Mouse (Mus musculus): ENCODE results near the gene Eml4.
A peak's percentile ranks its signal among the peaks of the same experiment; 100 is the strongest.

The Eml4 gene

GRCm38 (mm10) chr17:83513655-83514212 is 163.0 kb downstream of the Eml4 start:
- peak; percentile 5 for DNase-seq

DNA sequence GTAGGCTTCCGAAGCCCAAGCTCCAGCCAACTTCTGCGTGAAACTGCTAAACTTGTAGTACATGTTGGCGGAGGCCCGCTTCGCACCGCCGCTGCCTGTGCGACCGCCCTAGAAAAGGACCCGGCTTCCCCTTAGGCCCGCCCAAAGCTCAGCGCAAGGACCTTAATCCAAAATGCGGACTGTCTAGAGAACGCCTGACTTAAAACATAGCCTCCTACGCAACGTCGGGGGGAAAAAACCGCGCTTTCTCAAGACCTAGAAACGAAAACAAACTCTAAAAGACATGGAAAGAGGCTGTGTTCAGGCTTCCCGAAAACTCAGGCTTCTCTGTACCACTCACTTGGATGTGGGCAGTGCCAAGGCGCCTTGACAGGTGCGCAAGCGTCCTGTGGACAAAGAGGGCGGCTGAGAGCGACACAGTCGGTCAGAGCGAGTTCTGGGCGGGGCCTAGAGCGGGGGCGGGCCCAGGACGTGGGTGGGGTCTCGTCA is 163.5 kb downstream of the Eml4 start:
- peak; percentile 93 for DNase-seq

DNA sequence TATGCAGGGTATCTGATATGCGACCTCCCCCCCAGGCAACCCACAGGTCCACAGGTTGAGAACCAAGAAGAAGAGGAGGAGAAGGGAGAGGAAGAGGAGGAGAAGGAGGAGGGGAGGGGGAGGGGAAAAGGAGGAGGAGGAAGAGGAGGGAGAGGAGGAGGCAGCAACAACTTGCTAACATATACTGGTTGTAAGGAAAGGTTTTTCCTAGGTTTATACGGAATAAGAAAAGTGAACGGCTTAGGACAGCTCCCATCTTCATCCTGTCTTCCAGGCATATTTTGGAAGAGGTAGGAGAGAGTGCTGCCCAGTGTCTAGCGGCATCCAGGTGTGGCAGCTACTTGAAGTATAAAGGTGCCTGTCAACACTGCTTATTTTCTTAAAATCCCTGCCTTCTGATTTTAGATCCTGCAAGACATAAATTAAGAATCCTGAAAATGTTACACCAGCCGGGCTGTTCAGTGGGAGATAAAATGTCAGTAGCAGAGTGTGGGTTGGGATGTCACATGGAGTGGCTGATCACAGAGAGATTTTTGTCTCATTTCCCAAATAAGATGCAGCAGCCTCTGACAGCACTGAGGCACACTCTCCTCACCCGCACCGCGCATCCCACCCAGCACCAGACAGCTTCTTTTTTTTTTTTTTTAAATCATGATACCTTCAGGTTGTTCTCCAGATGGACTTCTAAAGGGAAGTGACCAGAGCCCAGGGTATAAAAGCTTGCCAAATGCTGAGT is 166.7 kb downstream of the Eml4 start, which contains the start of gene Cox7a2l:
Gene Cox7a2l (minus strand): TSS at position 51 of the 736 bp plus-strand sequence.
- DNase-seq, result no peak

- no peak for DNase-seq
Measured at GRCm38 (mm10) chr17:83521881-83522280, 171.2 kb downstream of the Eml4 start.

GRCm38 (mm10) chr17:83522590-83523379 is 172.1 kb downstream of the Eml4 start:
- peak; percentile 26 for DNase-seq

DNA sequence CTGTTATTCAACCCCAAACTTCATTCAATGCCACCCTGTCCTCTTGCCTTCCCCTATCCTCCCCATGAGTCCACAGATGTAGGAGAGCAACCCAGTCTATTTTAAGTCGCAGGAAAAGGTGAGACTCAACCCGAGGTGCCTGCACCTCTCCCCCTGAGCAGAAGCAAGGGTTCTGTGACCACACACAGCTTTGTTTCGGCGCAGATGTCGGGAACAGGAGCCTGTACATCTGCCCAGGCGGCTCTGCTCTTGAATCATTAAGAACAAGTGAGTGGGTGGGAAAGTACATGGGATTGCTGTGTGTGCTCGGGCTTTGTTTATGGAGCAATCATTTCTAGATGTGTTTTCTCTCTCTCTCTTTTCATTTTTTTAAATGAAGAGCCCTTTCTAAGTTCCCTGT is 174.0 kb downstream of the Eml4 start:
- no peak for DNase-seq

DNA sequence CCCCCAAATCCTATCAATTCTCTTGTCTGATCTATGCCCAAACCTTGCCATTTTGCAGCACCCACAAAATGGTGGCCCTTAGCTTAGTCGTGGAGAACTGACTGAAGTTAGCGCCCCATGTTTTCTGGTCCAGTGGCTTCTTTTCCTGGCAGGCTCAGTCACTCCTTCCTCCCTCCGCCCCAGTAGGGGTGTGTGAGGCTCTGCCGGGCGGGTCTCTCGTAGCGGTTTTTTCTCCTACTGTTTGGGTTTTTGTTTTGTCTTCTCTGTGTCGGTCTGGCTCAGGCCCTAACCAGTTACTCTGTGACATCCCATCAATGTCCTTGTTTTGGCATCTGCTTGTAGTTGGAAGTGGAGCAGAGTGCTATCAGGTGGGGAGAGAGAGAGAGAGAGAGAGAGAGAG is 174.9 kb downstream of the Eml4 start:
- DNase-seq, result peak; percentile 14

GRCm38 (mm10) chr17:83526091-83526561 is 175.4 kb downstream of the Eml4 start:
- DNase-seq, result peak; percentile 11

DNA sequence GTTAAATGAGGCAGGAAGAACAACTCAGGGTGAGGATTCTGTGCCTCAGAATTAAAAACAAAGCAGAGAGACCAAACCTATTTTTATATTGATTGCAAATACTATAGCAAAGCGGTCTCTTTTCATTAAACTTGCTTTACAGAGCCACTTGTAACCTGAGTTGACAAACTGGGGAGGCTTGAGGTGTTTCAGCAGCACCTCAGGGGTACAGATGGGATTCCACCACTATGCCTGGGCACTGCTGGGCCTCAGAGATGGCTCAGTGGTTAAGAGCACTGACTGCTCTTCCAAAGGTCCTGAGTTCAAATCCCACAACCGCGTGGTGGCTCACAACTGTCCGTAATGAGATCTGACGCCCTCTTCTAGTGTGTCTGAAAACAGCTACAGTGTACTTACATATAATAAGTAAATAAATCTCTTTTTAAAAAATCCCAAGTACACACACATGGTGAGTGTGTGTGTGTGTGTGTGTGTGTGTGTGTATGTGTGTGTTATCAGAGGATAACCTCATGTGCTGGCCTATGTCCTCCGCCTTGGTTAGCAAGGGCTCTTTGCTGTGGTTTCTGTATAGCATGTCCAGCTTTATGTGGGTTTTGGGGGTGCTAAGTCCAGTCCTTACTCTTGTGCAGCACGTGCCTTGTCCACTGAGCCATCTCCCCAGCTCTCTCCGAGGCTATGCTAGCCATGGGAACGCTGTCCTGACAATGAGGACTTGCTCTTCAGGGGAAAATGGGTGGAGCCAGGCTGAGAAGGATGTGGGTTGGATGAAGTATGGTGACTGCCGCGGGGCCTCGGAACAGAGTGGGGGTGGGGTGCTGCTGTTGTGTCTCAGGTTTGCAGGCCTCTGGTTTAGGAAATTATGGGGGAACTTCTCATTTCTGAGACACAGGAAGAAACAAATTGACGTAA is 176.1 kb downstream of the Eml4 start:
- DNase-seq, result peak; percentile 28

GRCm38 (mm10) chr17:83527651-83528381 is 177.1 kb downstream of the Eml4 start:
- peak; percentile 28 for DNase-seq

Measured in kidney, adult 18-20 months (tissue).